Mouse (Mus musculus) hindlimb bud, embryonic 11.5 days (tissue): Measurements from ENCODE around the gene Commd8.
"Not testable (repeated sequence)": the region's sequence is repeated elsewhere in the genome, so short reads cannot be mapped to it uniquely, and the experiment has no call there.

ENCODE experiments used
- DNase-seq: peaks from one replicate; pipeline ENCODE4 v3.0.0-alpha.2; 2012; ENCODE audit warnings: low read depth, low spot score; ENCODE audit errors: extremely low spot score

Gene Commd8

GRCm38 (mm10) chr5:72170067-72170466 is 2.1 kb upstream of the Commd8 start:
- no peak for DNase-seq

- no peak for DNase-seq
Observed at GRCm38 (mm10) chr5:72168285-72168621, 264 bp upstream of the Commd8 start.

GRCm38 (mm10) chr5:72164386-72164785 is 3.6 kb downstream of the Commd8 start:
- no peak for DNase-seq

- no peak for DNase-seq
Observed at GRCm38 (mm10) chr5:72162855-72163254, 5.1 kb downstream of the Commd8 start.

GRCm38 (mm10) chr5:72160781-72161485 is 7.1 kb downstream of the Commd8 start:
- no peak for DNase-seq

- DNase-seq, result no peak
Observed at GRCm38 (mm10) chr5:72159537-72159936, 8.5 kb downstream of the Commd8 start.

GRCm38 (mm10) chr5:72158667-72159066 is 9.3 kb downstream of the Commd8 start:
- DNase-seq, result no peak

- no peak for DNase-seq
Observed at GRCm38 (mm10) chr5:72156598-72156997, 11.4 kb downstream of the Commd8 start.

GRCm38 (mm10) chr5:72155686-72156085 is 12.3 kb downstream of the Commd8 start:
- not testable (repeated sequence) for DNase-seq

GRCm38 (mm10) chr5:72150870-72151269 is 17.1 kb downstream of the Commd8 start:
- DNase-seq, result no peak

GRCm38 (mm10) chr5:72148679-72149078 is 19.3 kb downstream of the Commd8 start:
- no peak for DNase-seq

GRCm38 (mm10) chr5:72139619-72140018 is 28.4 kb downstream of the Commd8 start:
- no peak for DNase-seq

GRCm38 (mm10) chr5:72138256-72138655 is 29.7 kb downstream of the Commd8 start:
- DNase-seq, result no peak

GRCm38 (mm10) chr5:72133906-72134305 is 34.1 kb downstream of the Commd8 start:
- DNase-seq, result no peak

- no peak for DNase-seq
Observed at GRCm38 (mm10) chr5:72126681-72127080, 41.3 kb downstream of the Commd8 start.

- DNase-seq, result no peak
Observed at GRCm38 (mm10) chr5:72122414-72123037, 45.5 kb downstream of the Commd8 start.
